Mouse (Mus musculus): ENCODE results near the gene 1110065P20Rik.

DNA sequence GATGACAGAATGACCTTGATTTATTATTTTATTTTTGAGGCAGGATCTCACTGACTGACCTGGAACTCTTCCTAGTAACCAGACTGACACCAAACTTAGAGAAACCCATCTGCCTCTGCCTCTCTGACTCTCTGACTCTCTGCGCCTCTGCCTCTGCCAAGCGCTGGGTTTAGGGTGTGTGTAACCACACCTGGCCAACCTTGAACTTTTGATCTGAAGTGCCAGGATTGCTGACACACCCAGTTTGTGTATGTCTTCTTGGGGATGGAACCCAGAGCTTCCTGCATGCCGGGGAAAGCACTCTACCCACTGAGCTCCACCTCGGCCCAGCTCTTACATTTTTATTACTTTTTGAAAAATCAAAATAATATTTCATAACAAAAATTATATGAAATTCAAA lies 32.2 kb downstream of the 1110065P20Rik start:
- TF ChIP-seq TAL1 (IDR thresholded peaks at IDR 0.05; ENCODE audit: low read length) (no peak), GATA1 (IDR thresholded peaks at IDR 0.05; ENCODE audit: low read length) (no peak)
